Mouse (Mus musculus) lung, postnatal 36 days (tissue): ENCODE measurements around the gene Plagl2.

Experiments
- DNase-seq: peaks from one replicate; pipeline ENCODE4 v3.0.0; 2022; ENCODE audit warnings: mixed read lengths

Plagl2 gene

GRCm38 (mm10) chr2:153187848-153188247 is 53.4 kb downstream of the Plagl2 start:
- no peak for DNase-seq

- peak; percentile 33 for DNase-seq
Observed at GRCm38 (mm10) chr2:153186176-153186591, 55.0 kb downstream of the Plagl2 start.

GRCm38 (mm10) chr2:153179961-153180360 is 61.3 kb downstream of the Plagl2 start:
- no peak for DNase-seq

- no peak for DNase-seq
Observed at GRCm38 (mm10) chr2:153179126-153179860, 61.9 kb downstream of the Plagl2 start.
